Mouse (Mus musculus) embryonic fibroblast, embryonic 13.5 days (primary cell): ENCODE measurements around the gene Stub1.

Experiments
- CTCF ChIP-seq: IDR thresholded peaks from 2 replicates; pipeline ENCODE4 v1.5.1; 2011; ENCODE audit warnings: mild to moderate bottlenecking, control low read depth, low read length, moderate library complexity, borderline replicate concordance; ENCODE audit not compliant: insufficient read depth
- POLR2A ChIP-seq: IDR thresholded peaks from 2 replicates; pipeline ENCODE4 v1.6.1; 2011; ENCODE audit warnings: low read depth, mild to moderate bottlenecking, control low read depth, low read length, moderate library complexity

DNA sequence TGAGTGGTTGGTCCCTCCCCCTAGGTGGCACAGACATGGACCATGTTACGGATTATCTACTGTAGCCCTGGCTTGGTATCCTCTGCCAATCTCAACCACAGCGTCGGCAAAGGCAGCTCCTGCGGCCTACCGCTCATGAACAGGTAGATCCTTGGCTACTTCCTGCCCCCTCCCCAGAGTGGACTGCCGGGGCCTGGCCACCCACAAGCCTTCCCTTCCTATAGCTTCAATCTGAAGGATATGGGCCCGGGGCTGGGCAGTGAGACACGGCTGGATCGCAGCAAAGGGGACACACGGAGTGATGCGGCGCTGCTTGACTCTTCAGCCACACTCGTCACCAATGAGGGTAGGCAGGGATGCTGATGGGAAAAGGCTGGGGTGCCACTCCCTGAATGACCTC is 6.2 kb downstream of the Stub1 start:
- TF ChIP-seq POLR2A: no peak
- TF ChIP-seq CTCF: no peak
